Mouse (Mus musculus) kidney, embryonic 16.5 days (tissue): ENCODE measurements at regions not wholly inside any gene's neighbourhood (a gene's known extent, or its start where the extent isn't known, plus 50 kb on each side); places are given as distances from the start of the nearest gene placed in this dataset.

Experiments used
- ATAC-seq: fragments of 200-750 bp; cut with Nextera tagmentation; 2 replicates; pipeline ENCODE4 v1.8.0; 2017; ENCODE audit warnings: moderate TSS enrichment; ENCODE audit not compliant: low FRiP score, low TSS enrichment
- H3K27ac ChIP-seq: fragments of 300-500 bp; sonication (generic); 2 replicates; pipeline ENCODE4 v1.5.1; 2014; ENCODE audit warnings: low read length
- H3K27me3 ChIP-seq: fragments of 300-500 bp; sonication (generic); 2 replicates; pipeline ENCODE4 v1.6.1; 2014; ENCODE audit warnings: low read length, control low read depth, mixed read lengths; ENCODE audit not compliant: insufficient read depth
- H3K36me3 ChIP-seq: fragments of 300-500 bp; sonication (generic); 2 replicates; pipeline ENCODE4 v1.6.1; 2014; ENCODE audit warnings: low read length, control low read depth, mixed read lengths; ENCODE audit not compliant: insufficient read depth
- H3K4me1 ChIP-seq: fragments of 300-500 bp; sonication (generic); 2 replicates; pipeline ENCODE4 v1.6.1; 2014; ENCODE audit warnings: low read length, control low read depth, mixed read lengths; ENCODE audit not compliant: insufficient read depth
- H3K4me2 ChIP-seq: fragments of 300-500 bp; sonication (generic); replicated peaks from 2 replicates; pipeline ENCODE4 v1.6.1; 2014; ENCODE audit warnings: low read depth, low read length
- H3K4me3 ChIP-seq: fragments of 300-500 bp; sonication (generic); 2 replicates; pipeline ENCODE4 v1.5.1; 2014; ENCODE audit warnings: mild to moderate bottlenecking, low read length
- H3K9ac ChIP-seq: fragments of 300-500 bp; sonication (generic); replicated peaks from 2 replicates; pipeline ENCODE4 v1.6.1; 2014; ENCODE audit warnings: low read length
- H3K9me3 ChIP-seq: fragments of 300-500 bp; sonication (generic); 2 replicates; pipeline ENCODE4 v1.6.1; 2016; ENCODE audit warnings: low read length, control low read depth
- WGBS: fragments of 180-500 bp; shearing (Covaris S2); extraction: QIAGEN DNeasy Blood & Tissue Kit; methylation state at CpG from one replicate; pipeline ENCODE4 v1.1.7; 2014; 5-methylcytosine and 5-hydroxymethylcytosine counted together

DNA sequence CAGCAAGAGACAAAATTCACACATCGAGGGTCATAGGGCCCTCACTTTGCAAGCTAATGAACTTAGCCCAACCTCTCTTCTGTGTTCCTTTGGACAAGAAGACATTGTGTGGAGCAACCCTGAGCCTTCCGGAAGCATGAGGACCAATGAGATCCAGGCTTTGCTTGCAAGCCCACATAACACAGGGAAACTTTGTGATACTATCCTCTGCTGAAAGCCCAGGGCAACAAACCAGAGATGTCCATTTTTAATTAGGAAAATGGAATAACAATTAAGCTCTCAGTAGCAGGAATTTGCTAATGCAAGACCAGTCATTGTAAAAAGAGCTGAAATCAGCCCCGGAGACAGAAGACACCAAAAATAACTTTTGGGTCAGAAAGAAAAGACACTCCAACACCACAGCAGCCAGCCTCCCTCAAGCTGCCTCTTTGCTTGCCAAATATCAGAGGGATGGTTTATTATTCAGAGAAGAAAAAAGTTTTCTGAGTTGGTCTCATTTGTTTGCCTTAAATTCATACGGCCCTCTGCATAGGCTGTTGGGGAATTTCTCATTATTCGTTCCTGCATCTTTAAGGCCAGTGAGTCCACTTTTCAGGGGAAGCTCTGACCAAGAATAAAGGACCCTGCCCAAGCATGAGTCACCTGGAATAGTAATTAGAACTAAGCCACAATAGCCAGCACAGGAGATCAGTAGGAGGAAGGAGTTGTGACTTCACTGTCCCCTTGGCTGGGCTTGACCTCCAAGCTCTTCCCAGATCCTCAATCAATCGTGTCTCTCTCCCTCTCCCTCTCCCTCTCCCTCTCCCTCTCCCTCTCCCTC, 106.1 kb upstream of the Nck2 start:
- WGBS, result 53% methylated on average over 6 of the region's 6 CpGs
- H3K4me1 ChIP-seq, result peaks cover 24% of the 10 kb centered on the region
- no peak for ATAC-seq
- peak overlapping the region; percentile 59 for H3K27ac ChIP-seq
- no peak overlapping the region for H3K4me3 ChIP-seq
- H3K4me2 ChIP-seq, result no peak overlapping the region
- peaks cover 9% of the 10 kb centered on the region for H3K9me3 ChIP-seq
- H3K9ac ChIP-seq, result no peak overlapping the region
- H3K36me3 ChIP-seq, result no peaks in the 10 kb centered on the region
- no peaks in the 10 kb centered on the region for H3K27me3 ChIP-seq

- Histone ChIP-seq H3K4me2 (no peak overlapping the region), H3K27ac (no peak overlapping the region), H3K36me3 (no peaks in the 10 kb centered on the region), H3K4me1 (peaks cover 15% of the 10 kb centered on the region; the same call in 1 of the 2 replicates), H3K9ac (no peak overlapping the region), H3K27me3 (no peaks in the 10 kb centered on the region), H3K4me3 (no peak overlapping the region), H3K9me3 (no peaks in the 10 kb centered on the region)
- no peak for ATAC-seq
- WGBS, result 80% methylated on average over 2 of the region's 2 CpGs
Measured at GRCm38 (mm10) chr1:43342848-43343247, 101.5 kb upstream of the Nck2 start.

DNA sequence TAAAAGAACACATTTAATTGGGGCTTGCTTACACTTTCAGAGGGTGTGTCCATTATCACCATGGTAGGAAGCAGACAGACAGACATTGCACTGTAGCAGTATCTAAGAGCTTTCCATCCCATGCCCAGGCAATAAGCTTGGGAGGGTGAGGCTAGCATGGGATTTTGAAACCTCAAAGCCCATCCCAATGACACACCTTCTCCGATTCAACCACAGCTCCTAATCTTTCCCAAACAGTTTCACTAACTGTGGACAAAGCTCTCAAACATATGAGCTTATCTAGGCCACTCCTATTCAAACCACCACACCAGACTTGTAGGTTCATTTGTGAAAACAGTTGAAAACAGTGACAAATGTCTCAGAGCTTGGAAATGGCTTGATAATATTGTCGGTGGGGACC, 101.0 kb upstream of the Nck2 start:
- Histone ChIP-seq H3K4me2 (no peak overlapping the region), H3K4me3 (no peak overlapping the region), H3K27me3 (no peaks in the 10 kb centered on the region), H3K9ac (no peak overlapping the region), H3K27ac (no peak overlapping the region), H3K9me3 (no peaks in the 10 kb centered on the region), H3K36me3 (no peaks in the 10 kb centered on the region), H3K4me1 (peaks cover 9% of the 10 kb centered on the region; the same call in 1 of the 2 replicates)
- no peak for ATAC-seq
- WGBS, result 91% methylated on average over 2 of the region's 2 CpGs

DNA sequence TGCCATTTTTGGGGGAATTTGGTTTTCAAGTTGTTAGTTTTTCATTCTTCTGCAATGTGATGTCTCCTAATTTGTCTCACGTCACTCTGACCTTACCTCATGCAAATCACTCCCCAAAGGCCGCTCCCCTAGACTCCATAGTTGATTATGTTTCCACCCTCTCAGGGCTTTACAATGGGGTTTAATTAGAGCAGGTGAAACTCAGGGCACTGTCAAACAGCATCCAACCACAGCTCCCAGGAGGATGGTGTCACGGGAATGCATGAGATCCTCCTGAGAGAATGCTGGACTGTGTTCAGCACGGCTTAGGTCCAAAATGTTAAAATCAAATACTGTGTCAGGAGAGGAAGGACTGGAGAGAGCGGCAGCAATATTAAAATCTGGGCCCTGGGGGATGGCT, 100.4 kb upstream of the Nck2 start:
- ATAC-seq, result no peak
- Histone ChIP-seq H3K9me3 (no peaks in the 10 kb centered on the region), H3K4me2 (no peak overlapping the region), H3K4me3 (no peak overlapping the region), H3K4me1 (0 out of 2 replicates have a peak, but pooled peaks cover 7% of the 10 kb centered on the region), H3K27me3 (no peaks in the 10 kb centered on the region), H3K36me3 (no peaks in the 10 kb centered on the region), H3K9ac (no peak overlapping the region), H3K27ac (no peak overlapping the region)
- WGBS, result 76% methylated on average over 5 of the region's 5 CpGs

DNA sequence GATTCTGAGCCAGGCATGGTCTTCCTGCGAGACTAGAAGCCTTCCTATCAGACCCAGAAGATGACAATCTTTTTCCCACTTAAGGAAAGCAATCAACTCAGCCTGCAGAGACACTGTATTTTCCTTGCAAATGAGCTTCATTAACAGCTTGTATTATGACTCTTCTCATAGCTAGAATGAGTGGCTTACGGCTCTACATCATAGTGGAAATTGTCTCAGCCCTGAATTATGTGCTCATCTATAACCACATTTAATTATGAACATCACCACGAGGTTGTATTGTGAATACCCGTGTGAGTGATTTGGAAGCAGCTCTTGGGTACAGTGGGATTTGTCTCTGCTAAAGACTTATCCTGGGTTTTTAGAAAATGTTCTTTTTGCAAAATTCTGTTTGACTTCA, 97.2 kb upstream of the Nck2 start:
- no peak overlapping the region for H3K4me2 ChIP-seq
- ATAC-seq, result no peak
- H3K27me3 ChIP-seq, result no peaks in the 10 kb centered on the region
- H3K27ac ChIP-seq, result no peak overlapping the region
- no peaks in the 10 kb centered on the region for H3K9me3 ChIP-seq
- H3K36me3 ChIP-seq, result no peaks in the 10 kb centered on the region
- H3K9ac ChIP-seq, result no peak overlapping the region
- no peak overlapping the region for H3K4me3 ChIP-seq
- WGBS, result 80% methylated on average over 4 of the region's 4 CpGs
- no peaks in the 10 kb centered on the region for H3K4me1 ChIP-seq

GRCm38 (mm10) chr1:43349966-43350365, 94.4 kb upstream of the Nck2 start:
- Histone ChIP-seq H3K4me1 (peaks cover 4% of the 10 kb centered on the region), H3K27me3 (no peaks in the 10 kb centered on the region), H3K4me2 (no peak overlapping the region), H3K36me3 (no peaks in the 10 kb centered on the region), H3K27ac (no peak overlapping the region), H3K9ac (no peak overlapping the region), H3K9me3 (no peaks in the 10 kb centered on the region), H3K4me3 (no peak overlapping the region)
- no peak for ATAC-seq
- 69% methylated on average over 3 of the region's 3 CpGs for WGBS

GRCm38 (mm10) chr1:43358191-43358590, 86.2 kb upstream of the Nck2 start:
- no peak overlapping the region for H3K27ac ChIP-seq
- peaks cover 37% of the 10 kb centered on the region for H3K4me1 ChIP-seq
- no peaks in the 10 kb centered on the region for H3K27me3 ChIP-seq
- no peaks in the 10 kb centered on the region for H3K36me3 ChIP-seq
- H3K9me3 ChIP-seq, result no peaks in the 10 kb centered on the region
- 43% methylated on average over 6 of the region's 6 CpGs for WGBS
- no peak overlapping the region for H3K9ac ChIP-seq
- peak; percentile 79 for ATAC-seq
- no peak overlapping the region for H3K4me3 ChIP-seq
- H3K4me2 ChIP-seq, result no peak overlapping the region

- peak; percentile 39; the same call in 1 of the 2 replicates for ATAC-seq
- H3K4me2 ChIP-seq, result no peak overlapping the region
- no peak overlapping the region for H3K27ac ChIP-seq
- no peak overlapping the region for H3K4me3 ChIP-seq
- no peaks in the 10 kb centered on the region for H3K27me3 ChIP-seq
- no peak overlapping the region for H3K9ac ChIP-seq
- no peaks in the 10 kb centered on the region for H3K36me3 ChIP-seq
- H3K9me3 ChIP-seq, result no peaks in the 10 kb centered on the region
- WGBS, result 86% methylated on average over 4 of the region's 4 CpGs
- H3K4me1 ChIP-seq, result peaks cover 33% of the 10 kb centered on the region
Measured at GRCm38 (mm10) chr1:43359662-43360061, 84.7 kb upstream of the Nck2 start.

DNA sequence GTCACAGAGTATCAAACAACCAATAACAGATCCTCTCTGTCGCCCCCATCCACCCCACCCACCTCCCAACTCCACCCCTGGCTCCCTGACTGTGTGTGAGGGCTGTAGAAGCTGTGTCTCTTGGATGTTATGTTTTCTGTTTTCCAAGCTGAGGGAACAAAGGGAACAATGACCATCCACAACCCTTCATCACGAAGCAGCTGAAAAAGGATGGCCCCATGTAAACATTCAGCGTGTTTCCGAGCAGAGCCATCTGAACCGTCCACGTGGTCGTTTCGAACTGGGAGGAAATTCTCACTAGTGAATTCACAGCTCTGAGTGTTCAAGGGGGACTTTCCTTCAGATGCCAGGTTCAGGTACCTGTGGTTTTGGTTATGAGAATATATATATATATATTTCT, 84.1 kb upstream of the Nck2 start:
- WGBS, result 28% methylated on average over 8 of the region's 8 CpGs
- no peak for ATAC-seq

GRCm38 (mm10) chr1:43360741-43361140, 83.6 kb upstream of the Nck2 start:
- no peak overlapping the region for H3K4me2 ChIP-seq
- H3K36me3 ChIP-seq, result no peaks in the 10 kb centered on the region
- no peak overlapping the region for H3K9ac ChIP-seq
- peak overlapping the region; percentile 56 for H3K27ac ChIP-seq
- H3K27me3 ChIP-seq, result no peaks in the 10 kb centered on the region
- no peak overlapping the region for H3K4me3 ChIP-seq
- peak; percentile 46; the same call in 1 of the 2 replicates for ATAC-seq
- 8% methylated on average over 4 of the region's 4 CpGs for WGBS
- H3K9me3 ChIP-seq, result no peaks in the 10 kb centered on the region
- peaks cover 33% of the 10 kb centered on the region for H3K4me1 ChIP-seq

More for the DNA sequence above, 84.1 kb upstream of the Nck2 start:
- no peaks in the 10 kb centered on the region for H3K27me3 ChIP-seq
- no peak overlapping the region for H3K9ac ChIP-seq
- H3K9me3 ChIP-seq, result no peaks in the 10 kb centered on the region
- H3K4me1 ChIP-seq, result peaks cover 33% of the 10 kb centered on the region
- H3K4me2 ChIP-seq, result no peak overlapping the region
- no peak overlapping the region for H3K4me3 ChIP-seq
- no peaks in the 10 kb centered on the region for H3K36me3 ChIP-seq
- H3K27ac ChIP-seq, result peak overlapping the region; percentile 56
